Mouse (Mus musculus) 3134 (cell line): Measurements from ENCODE around the gene Gdf3.
"Not testable (repeated sequence)": the region's sequence is repeated elsewhere in the genome, so short reads cannot be mapped to it uniquely, and the experiment has no call there.

Experiments used
- DNase-seq: peaks from one replicate; pipeline ENCODE4 v3.0.0-alpha.2; 2011; ENCODE audit warnings: low spot score; ENCODE audit not compliant: insufficient read length; ENCODE audit errors: extremely low read depth

Gdf3 gene

DNA sequence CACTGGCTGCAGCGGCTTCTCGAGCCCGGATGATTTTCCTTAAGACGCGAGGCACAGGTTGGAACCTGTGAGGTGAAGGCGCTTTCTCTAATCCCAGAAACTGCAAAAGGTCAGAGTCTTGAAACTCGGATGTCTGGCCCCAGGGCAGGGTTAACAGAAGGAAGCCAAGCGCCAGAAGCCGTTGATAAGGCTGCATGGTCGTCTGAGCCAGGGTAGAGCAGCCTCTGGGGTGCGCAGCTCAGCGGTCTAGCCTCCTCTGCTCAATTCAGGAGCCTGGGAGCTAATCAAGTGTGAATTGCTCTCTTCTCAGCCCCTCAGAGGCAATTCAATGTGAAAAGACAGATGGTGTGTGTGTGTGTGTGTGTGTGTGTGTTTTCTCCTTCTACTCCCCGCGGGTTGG, at the start of gene Gdf3:
Gene Gdf3 (minus strand): TSS at position 317 of the 400 bp plus-strand sequence.
- no peak for DNase-seq

GRCm38 (mm10) chr6:122659567-122659966, 49.7 kb upstream of the Gdf3 start:
- no peak for DNase-seq

DNA sequence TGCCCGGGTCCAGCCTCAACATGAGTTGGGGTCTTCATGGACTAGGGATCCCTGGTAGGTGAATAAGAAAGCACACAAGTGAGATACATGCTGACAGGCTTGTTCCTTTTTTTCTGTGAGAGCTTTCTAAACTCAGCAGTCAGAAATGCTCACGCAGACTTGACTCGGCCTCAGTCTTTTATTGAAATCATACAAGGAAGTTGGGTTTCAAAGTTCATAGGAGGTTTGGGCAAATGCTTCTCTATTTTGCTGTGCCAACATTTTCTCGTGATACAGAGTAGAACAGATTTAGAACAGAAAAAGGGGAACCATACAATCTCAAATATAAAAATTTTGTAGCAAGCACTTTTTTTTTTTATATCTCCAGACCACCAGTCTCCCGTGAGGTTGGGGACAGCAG, 47.7 kb upstream of the Gdf3 start:
- DNase-seq = no peak

- no peak for DNase-seq
These were observed 44.4 kb upstream of the Gdf3 start for GRCm38 (mm10) chr6:122654301-122654700.

- no peak for DNase-seq
These were observed 40.6 kb upstream of the Gdf3 start for GRCm38 (mm10) chr6:122650398-122650980.

DNA sequence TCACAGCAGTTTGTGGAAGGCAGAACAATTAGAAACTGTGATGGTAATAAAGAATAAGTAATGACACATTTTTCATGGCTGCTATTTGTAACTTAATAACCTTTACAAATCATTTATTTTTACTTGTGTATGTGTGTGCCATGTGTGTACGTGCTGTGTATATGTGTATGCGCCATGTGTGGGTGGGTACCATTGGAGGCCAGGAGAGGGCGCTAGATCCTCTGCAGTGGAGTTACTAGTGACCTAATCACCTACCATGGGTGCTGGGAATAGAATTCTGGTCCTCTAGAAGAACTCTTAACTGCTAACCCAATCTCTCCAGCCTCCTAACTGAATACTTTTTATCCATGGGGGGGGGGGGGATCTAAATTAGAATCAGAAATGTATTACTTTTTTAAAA, 40.0 kb upstream of the Gdf3 start:
- DNase-seq = no peak

DNA sequence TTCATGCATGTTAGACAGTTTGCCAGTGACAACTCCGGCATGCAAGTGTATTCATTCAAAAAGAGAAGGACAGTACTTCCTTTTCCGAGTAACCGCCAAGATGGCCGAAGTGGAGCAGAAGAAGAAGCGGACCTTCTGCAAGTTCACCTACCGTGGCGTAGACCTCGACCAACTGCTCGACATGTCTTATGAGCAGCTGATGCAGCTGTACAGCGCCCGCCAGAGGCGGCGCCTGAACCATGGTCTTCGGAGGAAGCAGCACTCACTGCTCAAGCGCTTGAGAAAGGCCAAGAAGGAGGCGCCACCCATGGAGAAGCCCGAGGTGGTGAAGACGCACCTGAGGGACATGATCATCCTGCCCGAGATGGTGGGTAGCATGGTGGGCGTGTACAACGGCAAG, 34.3 kb upstream of the Gdf3 start:
- not testable (repeated sequence) for DNase-seq

DNA sequence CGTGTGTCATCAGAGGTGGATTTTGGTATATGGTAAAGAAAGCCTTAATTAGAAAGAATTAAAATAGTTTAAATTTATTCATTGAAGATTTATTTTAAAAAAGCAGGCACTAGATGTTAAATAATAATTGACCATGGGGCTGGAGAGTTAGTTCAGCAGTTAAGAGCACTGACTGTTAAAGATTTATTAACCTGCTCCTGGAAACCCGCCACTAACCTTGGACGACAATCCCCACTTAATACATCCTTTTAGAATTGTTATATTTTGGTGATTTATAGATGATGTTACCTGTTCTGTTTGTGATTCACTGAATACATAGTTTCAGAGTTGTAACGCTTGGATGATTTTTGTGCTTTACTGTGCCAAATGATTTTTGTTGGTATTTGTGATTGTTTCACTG, 27.7 kb upstream of the Gdf3 start:
- not testable (repeated sequence) for DNase-seq

DNA sequence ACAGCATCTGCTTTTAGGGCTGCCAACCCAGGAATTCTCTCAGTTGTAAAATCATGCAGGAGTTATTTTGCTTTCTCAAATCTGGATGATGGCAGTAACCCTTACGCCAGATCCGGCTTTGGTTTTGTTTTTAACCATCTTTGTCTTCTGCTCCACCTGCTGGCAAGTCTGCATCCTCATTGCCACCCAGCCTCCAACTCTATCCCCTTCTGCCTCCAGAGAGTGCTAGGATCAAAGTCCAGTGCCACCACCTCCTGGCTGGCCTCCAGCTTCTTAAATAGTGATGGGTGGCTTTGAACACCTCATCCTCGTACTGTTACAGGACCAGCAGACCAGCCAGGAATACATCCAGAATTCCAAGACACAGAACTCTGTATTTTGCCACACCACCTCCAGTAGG, 26.8 kb upstream of the Gdf3 start:
- DNase-seq = no peak

DNA sequence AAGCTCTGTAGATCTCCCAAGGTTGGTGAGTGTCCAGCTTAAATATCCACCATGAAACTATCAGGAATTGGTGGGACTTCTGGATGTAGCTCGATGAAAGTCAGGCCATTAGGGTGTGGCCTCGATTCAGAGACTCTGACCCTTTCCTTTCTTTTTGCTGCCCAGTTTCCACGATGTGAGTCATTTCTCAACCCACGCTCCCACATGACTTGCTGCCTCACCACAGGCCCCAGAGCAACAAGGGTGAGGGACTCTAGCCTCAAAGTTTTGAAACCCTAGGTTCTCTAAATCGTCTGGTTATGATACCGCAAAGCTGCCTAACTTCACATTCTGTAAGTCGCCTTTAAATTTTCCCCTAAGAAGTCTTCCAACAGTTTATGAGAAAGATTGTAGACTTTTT, 25.4 kb upstream of the Gdf3 start:
- DNase-seq = peak; percentile 24

GRCm38 (mm10) chr6:122633411-122633810, 23.5 kb upstream of the Gdf3 start:
- DNase-seq = no peak

GRCm38 (mm10) chr6:122627469-122628108, 17.7 kb upstream of the Gdf3 start:
- no peak for DNase-seq

DNA sequence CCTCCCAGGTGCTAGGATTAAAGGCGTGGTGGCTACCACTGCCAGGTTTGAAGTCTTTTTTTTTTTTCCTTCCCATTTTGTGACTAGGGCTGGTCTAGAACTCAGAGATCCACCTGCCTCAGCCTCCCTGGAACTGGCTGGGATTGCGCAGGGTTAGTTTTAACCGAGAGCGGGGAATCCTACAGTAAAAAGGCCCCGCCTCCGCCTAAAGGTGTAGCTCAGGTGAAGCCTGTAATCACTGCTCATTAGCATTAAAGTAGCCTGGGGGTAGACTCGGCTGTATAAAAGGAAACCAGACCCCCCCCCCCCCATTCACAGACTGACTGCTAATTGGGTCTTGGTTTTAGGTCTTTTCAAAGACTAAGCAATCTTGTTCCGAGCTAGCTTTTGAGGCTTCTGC, 16.2 kb upstream of the Gdf3 start, which contains the start of gene Dppa3:
Gene Dppa3 (plus strand): TSS at position 301 of the 400 bp plus-strand sequence.
- no peak for DNase-seq

DNA sequence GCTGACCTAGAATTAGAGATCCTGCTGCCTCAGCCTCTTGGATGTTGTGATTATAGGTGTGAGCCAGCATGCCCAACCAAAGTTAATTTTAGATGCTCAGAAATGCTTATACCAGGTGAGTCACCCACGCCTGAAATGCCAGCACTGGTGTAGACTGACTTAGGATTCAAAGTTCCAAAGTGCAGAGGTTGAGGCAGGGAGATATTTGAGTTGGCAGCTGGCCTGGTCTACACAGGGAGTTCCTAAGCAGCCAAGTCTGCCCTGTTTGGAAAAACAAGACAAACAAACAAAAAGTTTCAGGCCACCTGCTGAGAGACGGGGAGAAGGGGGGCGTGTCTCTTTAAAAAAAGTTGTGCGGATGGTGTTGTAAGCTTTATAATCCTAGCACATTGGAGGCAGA, 15.3 kb upstream of the Gdf3 start:
- no peak for DNase-seq

DNA sequence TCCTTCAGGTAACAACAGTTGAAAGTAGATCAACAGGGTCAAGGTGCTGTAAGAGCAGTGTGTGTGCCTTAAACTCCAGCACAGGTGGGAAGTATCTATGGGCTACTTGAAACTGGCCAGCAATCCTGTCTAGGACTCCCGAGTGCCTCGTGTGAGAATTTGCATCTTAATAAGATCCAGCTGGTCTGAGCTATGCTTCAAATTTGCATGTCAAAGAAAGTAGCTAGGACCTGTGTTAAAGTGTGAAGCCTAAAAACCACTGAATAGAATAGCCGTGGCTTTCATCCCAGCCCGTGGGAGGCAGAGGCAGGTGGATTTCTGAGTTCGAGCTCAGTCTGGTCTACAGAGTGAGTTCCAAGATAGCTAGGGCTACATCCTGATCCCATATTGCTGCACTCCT, 14.6 kb upstream of the Gdf3 start:
- DNase-seq = no peak

DNA sequence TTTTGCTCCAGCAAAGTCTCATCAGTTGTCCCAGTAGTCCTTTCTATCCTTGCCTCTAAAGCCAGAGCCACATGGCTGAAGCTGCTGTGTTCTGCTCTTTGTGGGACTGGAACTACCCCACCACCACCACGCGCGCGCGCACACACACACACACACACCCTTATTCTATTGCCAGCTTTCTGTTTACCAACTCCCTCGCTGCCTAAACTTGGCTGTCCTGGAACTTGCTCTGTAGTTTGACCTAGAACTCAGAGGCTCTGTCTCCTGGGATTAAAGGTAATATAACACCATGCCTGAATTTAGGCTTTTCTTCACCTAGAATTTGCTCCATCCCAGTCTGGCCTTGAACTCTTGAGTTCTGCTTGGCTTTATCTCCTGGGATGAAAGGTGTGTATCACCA, 11.2 kb upstream of the Gdf3 start:
- no peak for DNase-seq

- DNase-seq = no peak
These were observed 6.1 kb upstream of the Gdf3 start for GRCm38 (mm10) chr6:122616022-122616421.

DNA sequence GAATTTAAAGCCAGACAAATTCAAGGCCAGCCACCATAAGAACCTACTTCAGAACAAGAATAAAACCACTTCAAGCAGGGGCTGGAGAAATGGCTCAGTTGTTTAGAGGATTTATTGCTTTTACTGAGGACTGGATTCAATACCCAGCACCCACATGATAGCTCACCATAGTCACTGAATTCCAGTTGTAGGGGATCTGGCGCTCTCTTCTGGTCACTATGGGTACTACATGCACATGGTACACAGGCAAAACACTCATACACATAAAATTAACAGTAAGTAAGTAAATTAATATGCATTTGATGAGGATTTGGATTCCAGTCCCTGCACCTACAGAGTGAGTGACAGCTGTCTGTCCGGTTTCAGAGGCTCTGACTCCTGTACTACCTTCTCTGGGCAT, 4.2 kb upstream of the Gdf3 start:
- no peak for DNase-seq

DNA sequence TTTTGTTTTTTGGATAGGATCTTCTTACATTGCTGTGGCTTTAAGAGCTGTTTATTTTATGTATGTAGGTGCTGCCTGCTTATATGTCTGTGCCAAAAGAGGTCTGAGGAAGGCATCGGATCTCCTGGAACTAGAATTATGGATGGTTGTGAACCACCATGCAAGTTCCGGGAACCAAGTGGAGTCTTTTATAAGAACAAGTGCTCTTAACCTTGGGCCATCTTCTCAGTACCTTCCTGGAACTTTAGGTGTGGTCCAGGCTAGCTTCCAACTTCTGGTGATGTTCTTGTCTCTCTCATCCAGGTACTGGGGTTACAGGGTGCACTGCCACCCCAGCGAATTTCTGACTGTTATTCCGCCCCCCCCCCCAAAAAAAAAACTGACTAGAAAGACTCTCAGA, 2.5 kb upstream of the Gdf3 start:
- DNase-seq = no peak

GRCm38 (mm10) chr6:122609377-122609728, 534 bp downstream of the Gdf3 start:
- DNase-seq = no peak

DNA sequence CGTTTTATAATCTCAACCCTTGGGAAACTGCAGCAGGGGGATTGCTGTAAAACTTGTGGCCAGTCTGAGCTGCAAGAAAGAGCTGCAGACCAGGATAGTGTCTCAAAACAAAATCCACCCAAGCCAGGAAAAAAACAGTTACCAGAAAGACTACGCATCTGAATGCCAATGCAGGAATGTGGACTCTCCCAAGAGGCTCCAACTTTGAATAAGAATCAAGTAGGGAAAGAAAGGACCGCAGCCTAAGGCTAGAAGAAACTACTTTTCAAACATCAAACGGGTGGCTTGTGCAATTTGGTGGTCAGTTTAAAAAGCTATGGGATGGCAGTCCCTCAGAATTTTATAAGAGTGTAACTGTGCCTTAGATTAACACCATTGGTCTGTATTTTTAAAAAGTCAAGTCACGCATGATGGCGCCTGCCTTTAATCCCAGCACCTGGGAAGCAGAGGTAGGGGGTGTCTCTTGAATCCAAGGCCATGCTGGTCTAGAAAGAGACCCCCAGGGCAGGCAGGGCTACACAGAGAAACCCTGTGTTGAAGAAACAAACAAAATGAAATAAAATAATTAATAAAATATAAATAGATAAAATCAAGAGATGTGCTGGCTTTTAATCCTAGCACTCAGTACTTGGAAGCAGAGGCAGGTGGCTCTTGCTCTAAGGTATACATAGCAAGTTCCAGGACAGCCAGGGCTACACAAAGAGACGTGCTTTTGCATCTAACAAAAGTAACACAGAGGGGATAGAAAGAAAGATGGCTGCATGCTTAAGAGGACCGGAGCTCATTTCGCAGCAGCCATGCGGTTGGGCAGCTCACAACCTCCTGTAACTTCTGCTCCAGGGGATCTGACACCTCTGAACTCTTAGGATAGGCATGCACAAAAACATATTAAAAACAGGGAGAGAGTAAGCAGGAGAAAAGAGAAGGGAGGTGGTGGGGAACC, 1.2 kb downstream of the Gdf3 start:
- no peak for DNase-seq

DNA sequence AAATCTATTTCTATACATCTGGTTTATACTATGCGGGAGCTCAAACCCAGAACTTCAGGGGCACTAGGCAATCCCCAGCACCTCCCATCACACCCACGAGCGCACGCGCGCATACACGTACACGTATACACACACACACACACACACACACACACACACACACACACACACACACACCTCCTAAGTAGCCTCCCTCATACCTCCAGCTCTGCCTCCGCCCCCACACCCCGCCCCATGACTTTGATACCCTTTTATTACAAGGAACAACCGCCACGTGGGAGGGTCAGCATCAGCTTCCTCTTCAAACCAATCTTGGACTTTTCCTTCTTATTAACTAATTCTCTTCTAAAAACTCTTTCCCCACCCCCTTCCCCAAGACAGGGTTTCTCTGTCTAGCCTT, 2.2 kb downstream of the Gdf3 start:
- no peak for DNase-seq
